Mouse (Mus musculus) limb, embryonic 11.5 days (tissue): ENCODE data around the gene Casc1. TPM values are rescaled to one million over a fixed set of nuclear protein-coding genes. Genes with fewer than 3 reads are reported as not detected.

Experiments
- ATAC-seq: fragments of 200-750 bp; cut with Nextera tagmentation; 2 replicates; pipeline ENCODE4 v1.8.0; 2017; ENCODE audit warnings: low read depth; ENCODE audit not compliant: insufficient number of reproducible peaks, low FRiP score, low TSS enrichment
- DNase-seq: peaks from one replicate; pipeline ENCODE4 v3.0.0-alpha.2; 2015; ENCODE audit warnings: low spot score
- H3K27ac ChIP-seq: fragments of 300-500 bp; sonication (generic); replicated peaks from 2 replicates; pipeline ENCODE4 v1.5.1; 2014; ENCODE audit warnings: low read depth, mild to moderate bottlenecking, low read length
- H3K27me3 ChIP-seq: fragments of 300-500 bp; sonication (generic); 2 replicates; pipeline ENCODE4 v1.6.1; 2014; ENCODE audit warnings: mild to moderate bottlenecking, low read length, mixed read lengths; ENCODE audit not compliant: control insufficient read depth, insufficient read depth
- H3K36me3 ChIP-seq: fragments of 300-500 bp; sonication (generic); 2 replicates; pipeline ENCODE4 v1.6.1; 2014; ENCODE audit warnings: mild to moderate bottlenecking, low read length, moderate library complexity, mixed read lengths; ENCODE audit not compliant: control insufficient read depth, insufficient read depth
- H3K4me1 ChIP-seq: fragments of 300-500 bp; sonication (generic); 2 replicates; pipeline ENCODE4 v1.6.1; 2014; ENCODE audit warnings: low read length, mixed read lengths; ENCODE audit not compliant: control insufficient read depth, insufficient read depth
- H3K4me2 ChIP-seq: fragments of 300-500 bp; sonication (generic); 2 replicates; pipeline ENCODE4 v1.6.1; 2014; ENCODE audit warnings: low read depth, mild to moderate bottlenecking, moderate library complexity; ENCODE audit not compliant: severe bottlenecking
- H3K4me3 ChIP-seq: fragments of 300-500 bp; sonication (generic); 2 replicates; pipeline ENCODE4 v1.5.1; 2014; ENCODE audit warnings: low read depth, low read length
- H3K9ac ChIP-seq: fragments of 300-500 bp; sonication (generic); 2 replicates; pipeline ENCODE4 v1.6.1; 2014; ENCODE audit warnings: mild to moderate bottlenecking, low read length
- H3K9me3 ChIP-seq: fragments of 300-500 bp; sonication (generic); 2 replicates; pipeline ENCODE4 v1.6.1; 2016; ENCODE audit warnings: low read length; ENCODE audit not compliant: control insufficient read depth
- WGBS: fragments of 180-500 bp; shearing (Covaris S2); extraction: QIAGEN DNeasy Blood & Tissue Kit; methylation state at CpG from one replicate; pipeline ENCODE4 v1.1.7; 2014; 5-methylcytosine and 5-hydroxymethylcytosine counted together
- polyA plus RNA-seq: library from polyadenylated mRNA; unstranded; fragments of >200 nt; fragmentation: Nextera tagmentation; extraction: Ambion mirVana; gene quantifications from 2 replicates; pipeline ENCODE4 v1.2.1, GENCODE M21; 2014

Casc1 gene
- polyA plus RNA-seq, 1 experiment from 2014 or later: 0.39 TPM

GRCm38 (mm10) chr6:145125591-145126113 is 85.2 kb downstream of the Casc1 start:
- no peak overlapping the region for H3K4me3 ChIP-seq
- no peaks in the 10 kb centered on the region for H3K27me3 ChIP-seq
- no peak overlapping the region for H3K27ac ChIP-seq
- ATAC-seq: no peak
- H3K9me3 ChIP-seq: no peaks in the 10 kb centered on the region
- peaks cover 13% of the 10 kb centered on the region for H3K4me1 ChIP-seq
- no peak overlapping the region for H3K4me2 ChIP-seq
- 70% methylated on average over 7 of the region's 7 CpGs for WGBS
- DNase-seq: no peak
- H3K9ac ChIP-seq: no peak overlapping the region
- no peaks in the 10 kb centered on the region for H3K36me3 ChIP-seq

Other genes with a start within 250 kb of the Casc1 start
- gene Bcat1, start 134.8 kb downstream of the Casc1 start, polyA plus RNA-seq: 54.0 and 54.7 TPM in 2 replicates
- 1.7 and 3.2 TPM in 2 replicates for gene Lrmp, start 95.4 kb downstream of the Casc1 start, polyA plus RNA-seq
- gene Etfrf1, start 129 bp upstream of the Casc1 start, polyA plus RNA-seq: 27.5 and 31.2 TPM in 2 replicates
- 94.8 and 106 TPM in 2 replicates for gene Kras, start 39.2 kb upstream of the Casc1 start, polyA plus RNA-seq